Comparison of ENCODE assay signal across 23 mouse cellular contexts in the genomic region with DNA sequence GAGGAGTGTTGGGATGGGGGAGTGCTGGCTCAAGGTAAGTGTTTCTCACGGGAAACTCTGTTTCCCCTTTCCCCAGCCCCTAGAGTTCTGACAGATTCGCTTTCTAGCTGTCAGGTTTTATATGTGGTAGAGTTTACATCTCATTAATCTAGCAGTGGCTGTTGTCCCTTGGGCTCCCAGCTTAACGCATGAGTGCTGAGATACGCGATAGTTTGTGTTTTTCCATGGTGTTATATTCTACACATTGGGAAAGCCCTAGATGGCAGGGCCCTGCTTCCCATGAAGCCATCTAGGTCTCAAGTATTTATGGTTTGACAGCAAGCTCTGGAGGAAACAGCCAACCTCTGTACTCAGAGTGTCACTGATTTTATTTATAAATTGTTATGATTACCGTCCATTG.
DNase-seq lines count a peak whose midpoint lies in the region; ATAC-seq and TF ChIP-seq lines count a peak whose summit lies in the region.
"Had no signal": no experiment of that assay in that cellular context is flagged by ENCODE, and none has a peak within 500 bp of the region (broad histone marks: within the 10 kb centered on the region; RNA-seq: fewer than 3 reads in every experiment).

No protein-coding gene starts in this region.

- peak; percentile 89 for ATAC-seq in kidney, embryonic 15.5 days (replicated peaks; ENCODE audit: low FRiP score)
- no peak for ATAC-seq in lung, embryonic 14.5 days (ENCODE audit: insufficient read depth)
- ATAC-seq: CD4-positive, CD25-positive, alpha-beta regulatory T cell, adult 4 months; forebrain, embryonic 14.5 days; forebrain, postnatal 0 days had no signal

- H3K4me3 ChIP-seq in kidney, embryonic 15.5 days (replicated peaks) = no peak overlapping the region
- no peak overlapping the region for H3K4me3 ChIP-seq in lung, embryonic 14.5 days (ENCODE audit: low read depth, low read length)
- H3K4me3 ChIP-seq: embryonic facial prominence, embryonic 12.5 days; embryonic facial prominence, embryonic 15.5 days; gastrocnemius, adult 2 months; hindbrain, embryonic 12.5 days; hindbrain, embryonic 15.5 days had no signal

- DNase-seq in kidney, adult 9 months = no peak
- peak; percentile 21 for DNase-seq in lung, embryonic 14.5 days
- no peak for DNase-seq in lung, postnatal 25 days (ENCODE audit: low spot score)
- peak; percentile 30 for DNase-seq in mesoderm, embryonic 11.5 days (ENCODE audit: low read depth, low spot score)
- DNase-seq in heart, adult 8-10 months (ENCODE audit: low spot score) = no peak
- DNase-seq: adrenal gland, adult 2 months; adrenal gland, postnatal 14 days; cerebellum, adult 11 months; cerebellum, adult 2 months; cerebellum, adult 9-11 months; cerebellum, postnatal 25 days; forebrain, postnatal 0 days; gastrocnemius, adult 2 months; gastrocnemius, postnatal 14 days; heart, adult 18-20 months had no signal

- H3K9ac ChIP-seq in kidney, embryonic 15.5 days = no peak overlapping the region
- no peak overlapping the region for H3K9ac ChIP-seq in lung, embryonic 14.5 days
- H3K9ac ChIP-seq: embryonic facial prominence, embryonic 12.5 days; embryonic facial prominence, embryonic 15.5 days; forebrain, postnatal 0 days; hindbrain, embryonic 12.5 days; hindbrain, embryonic 15.5 days had no signal

- H3K4me1 ChIP-seq in kidney, embryonic 15.5 days = peaks cover 15% of the 10 kb centered on the region
- no peaks in the 10 kb centered on the region for H3K4me1 ChIP-seq in lung, embryonic 14.5 days (ENCODE audit: insufficient read depth)
- H3K4me1 ChIP-seq: embryonic facial prominence, embryonic 15.5 days; hindbrain, embryonic 12.5 days; hindbrain, embryonic 15.5 days had no signal

- no peaks in the 10 kb centered on the region for H3K9me3 ChIP-seq in kidney, embryonic 15.5 days (replicated peaks)
- 0 out of 2 replicates have a peak, but pooled peaks cover 5% of the 10 kb centered on the region for H3K9me3 ChIP-seq in lung, embryonic 14.5 days (ENCODE audit: low read depth, low read length)
- H3K9me3 ChIP-seq: embryonic facial prominence, embryonic 12.5 days; embryonic facial prominence, embryonic 15.5 days; hindbrain, embryonic 15.5 days had no signal

- no peak for TF ChIP-seq CTCF in lung, embryonic 14.5 days (IDR thresholded peaks at IDR 0.05; ENCODE audit: low read depth)

- H3K36me3 ChIP-seq in kidney, embryonic 15.5 days = no peaks in the 10 kb centered on the region
- no peaks in the 10 kb centered on the region for H3K36me3 ChIP-seq in lung, embryonic 14.5 days (ENCODE audit: insufficient read depth)
- H3K36me3 ChIP-seq: embryonic facial prominence, embryonic 12.5 days; embryonic facial prominence, embryonic 15.5 days; hindbrain, embryonic 12.5 days; hindbrain, embryonic 15.5 days had no signal

- 20% methylated on average over 6 of the region's 6 CpGs for WGBS in kidney, embryonic 15.5 days
- 36% methylated on average over 6 of the region's 6 CpGs for WGBS in lung, embryonic 14.5 days

- H3K27ac ChIP-seq in kidney, embryonic 15.5 days = no peak overlapping the region
- no peak overlapping the region for H3K27ac ChIP-seq in lung, embryonic 14.5 days (ENCODE audit: low read depth)
- H3K27ac ChIP-seq: embryonic facial prominence, embryonic 12.5 days; embryonic facial prominence, embryonic 15.5 days; gastrocnemius, adult 2 months; hindbrain, embryonic 12.5 days; hindbrain, embryonic 15.5 days had no signal

- H3K4me2 ChIP-seq in kidney, embryonic 15.5 days = no peak overlapping the region
- no peak overlapping the region for H3K4me2 ChIP-seq in lung, embryonic 14.5 days
- H3K4me2 ChIP-seq: embryonic facial prominence, embryonic 12.5 days; embryonic facial prominence, embryonic 15.5 days; heart, embryonic 11.5 days; hindbrain, embryonic 12.5 days; hindbrain, embryonic 15.5 days had no signal

- no peaks in the 10 kb centered on the region for H3K27me3 ChIP-seq in kidney, embryonic 15.5 days
- no peaks in the 10 kb centered on the region for H3K27me3 ChIP-seq in lung, embryonic 14.5 days (ENCODE audit: insufficient read depth, low read length)
- H3K27me3 ChIP-seq: embryonic facial prominence, embryonic 12.5 days; embryonic facial prominence, embryonic 15.5 days; hindbrain, embryonic 12.5 days; hindbrain, embryonic 15.5 days had no signal

Comparison
In these comparisons a context has a peak if more than half of its experiments do, and no peak if none do; other contexts are left out.
1. DNase-seq: peak in lung, embryonic 14.5 days (single experiment) and mesoderm, embryonic 11.5 days (single experiment); none in kidney, adult 9 months (single experiment), lung, postnatal 25 days (single experiment) and heart, adult 8-10 months (single experiment).